Mouse (Mus musculus) neural tube, embryonic 15.5 days (tissue): ENCODE measurements around the gene Tbata. TPM values are rescaled to one million over a fixed set of nuclear protein-coding genes. Genes with fewer than 3 reads are reported as not detected.

Experiments used
- microRNA-seq: library from miRNA; unstranded; fragments of <30 nt; microRNA quantifications from one replicate; pipeline ENCODE4, GENCODE M21; 2017
- polyA plus RNA-seq: library from polyadenylated mRNA; unstranded; fragments of >200 nt; fragmentation: Nextera tagmentation; extraction: Ambion mirVana; gene quantifications from 2 replicates; pipeline ENCODE4 v1.2.1, GENCODE M21; 2015

The Tbata gene
- polyA plus RNA-seq, 1 experiment from 2014 or later = not detected

Small RNA genes within 50 kb of the gene (microRNA-seq; reads per million reads assigned to microRNA genes)
- not detected for gene Gm44308

Other genes starting within 250 kb of the Tbata start
- 48.6 and 52.2 TPM in 2 replicates for gene Pcbd1, start 82.6 kb upstream of the Tbata start, polyA plus RNA-seq
- gene Sgpl1, start 24.3 kb upstream of the Tbata start, polyA plus RNA-seq = 39.0 and 55.6 TPM in 2 replicates
- gene Adamts14, start 101.5 kb downstream of the Tbata start, polyA plus RNA-seq = 0.43 and 0.54 TPM in 2 replicates
- 0.09 TPM in 1 of 2 replicates, not detected in the other for gene Prf1, start 125.9 kb downstream of the Tbata start, polyA plus RNA-seq
- gene Pald1, start 211.6 kb downstream of the Tbata start, polyA plus RNA-seq = 24.9 and 27.8 TPM in 2 replicates
- 0.14 and 0.23 TPM in 2 replicates for gene Nodal, start 246.0 kb downstream of the Tbata start, polyA plus RNA-seq